Mouse (Mus musculus) frontal cortex, postnatal 25 days (tissue): ENCODE results near the gene Nup205.

Experiments used
- DNase-seq, 2 experiments: peaks; one replicate each; pipeline ENCODE4 v3.0.0; 2022; ENCODE audit warnings: low spot score in 2 of 2

The Nup205 gene

DNA sequence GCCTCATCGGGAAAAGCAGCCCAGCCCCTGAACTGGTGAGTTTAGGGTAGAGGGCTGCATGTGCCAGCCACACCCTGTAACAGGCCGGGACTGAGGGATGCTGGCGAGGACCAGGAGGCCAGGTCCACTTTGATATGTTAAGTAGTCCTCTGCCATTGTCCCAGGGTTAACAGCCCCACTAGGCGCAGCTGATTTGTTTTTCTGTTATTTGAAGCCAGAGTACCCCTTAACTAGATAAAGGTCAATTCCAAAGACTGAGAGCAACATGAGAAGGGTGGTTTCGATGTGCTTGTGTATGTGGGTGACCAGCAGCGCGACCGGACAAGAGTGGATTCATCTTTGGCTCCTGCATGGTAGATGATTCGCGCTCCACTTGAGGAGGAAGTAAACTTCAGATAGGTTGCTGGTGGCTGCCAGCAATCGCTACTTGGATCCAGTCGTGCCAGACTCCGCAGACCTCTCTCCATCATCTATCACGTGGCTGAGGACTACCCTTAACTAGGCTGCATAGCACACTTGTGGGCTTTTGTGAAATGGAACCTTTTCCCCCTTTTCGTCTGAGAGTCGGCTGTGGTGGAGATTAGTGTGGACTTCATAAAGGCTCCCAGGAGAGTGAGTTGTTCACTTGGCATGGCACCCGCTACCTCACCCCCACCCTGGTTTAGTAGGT lies 74.7 kb downstream of the Nup205 start:
- DNase-seq: no peak

DNA sequence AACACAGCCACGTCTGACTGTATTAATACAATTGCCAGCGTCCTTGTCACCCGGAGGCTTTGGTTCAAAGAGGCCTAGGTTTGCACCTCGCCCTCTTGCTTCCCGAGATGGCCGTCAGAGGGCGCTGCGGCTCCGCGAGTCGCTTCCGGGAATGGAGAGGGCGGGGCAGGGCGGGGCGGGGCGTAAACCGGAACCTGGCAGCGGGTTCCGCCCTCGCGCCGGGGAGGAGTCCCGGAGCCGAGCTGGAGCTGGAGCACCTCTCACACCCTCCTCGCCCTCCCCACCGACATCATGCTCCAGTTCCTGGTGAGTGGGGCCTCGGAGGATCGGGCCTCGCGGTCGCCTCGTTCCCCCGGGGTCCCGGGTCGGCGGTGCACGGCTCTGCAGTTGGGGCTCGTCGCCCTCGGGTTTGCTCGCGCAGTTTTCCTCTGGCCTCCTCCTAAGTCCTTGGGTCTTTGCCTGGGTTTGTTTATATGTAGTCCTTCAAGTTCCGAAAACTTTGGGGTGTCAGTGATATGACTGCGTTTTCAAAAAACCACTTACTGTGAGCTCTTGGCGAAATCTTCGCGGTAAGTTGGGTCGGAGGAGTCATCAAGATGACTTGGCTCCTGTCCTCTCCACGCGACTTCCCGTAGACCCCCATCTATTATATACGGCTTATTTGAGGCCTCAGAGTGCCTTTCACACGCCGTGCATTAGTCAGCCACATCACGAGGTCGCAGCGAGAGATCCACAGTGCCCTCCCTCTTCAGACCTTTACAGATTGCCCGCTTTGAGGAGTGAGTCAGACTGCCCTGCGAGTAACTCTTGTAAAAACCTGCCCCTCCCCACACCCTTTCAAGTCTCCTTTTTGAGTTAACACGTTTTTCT lies 75.5 kb downstream of the Nup205 start:
- peak; percentile 84 to 86 for DNase-seq

DNA sequence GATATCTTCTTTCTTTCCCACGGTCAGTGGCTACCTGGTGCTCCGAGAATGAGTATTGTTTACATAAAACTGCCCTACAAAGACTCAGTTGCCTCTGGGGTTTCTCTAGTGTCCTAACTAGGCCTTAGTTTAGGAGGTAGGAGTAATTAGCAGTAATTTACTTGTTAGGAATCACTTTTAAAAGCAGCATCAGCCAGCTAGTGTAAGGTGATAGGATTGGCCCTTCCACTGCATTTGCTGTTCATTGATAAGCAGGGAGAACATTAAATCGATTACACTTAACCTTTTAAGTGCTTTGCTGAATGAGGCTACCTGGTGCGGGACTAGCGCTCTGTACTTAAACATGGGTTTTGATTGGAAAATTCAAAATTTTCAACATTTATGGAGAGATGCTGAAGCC lies 76.3 kb downstream of the Nup205 start:
- no peak for DNase-seq

DNA sequence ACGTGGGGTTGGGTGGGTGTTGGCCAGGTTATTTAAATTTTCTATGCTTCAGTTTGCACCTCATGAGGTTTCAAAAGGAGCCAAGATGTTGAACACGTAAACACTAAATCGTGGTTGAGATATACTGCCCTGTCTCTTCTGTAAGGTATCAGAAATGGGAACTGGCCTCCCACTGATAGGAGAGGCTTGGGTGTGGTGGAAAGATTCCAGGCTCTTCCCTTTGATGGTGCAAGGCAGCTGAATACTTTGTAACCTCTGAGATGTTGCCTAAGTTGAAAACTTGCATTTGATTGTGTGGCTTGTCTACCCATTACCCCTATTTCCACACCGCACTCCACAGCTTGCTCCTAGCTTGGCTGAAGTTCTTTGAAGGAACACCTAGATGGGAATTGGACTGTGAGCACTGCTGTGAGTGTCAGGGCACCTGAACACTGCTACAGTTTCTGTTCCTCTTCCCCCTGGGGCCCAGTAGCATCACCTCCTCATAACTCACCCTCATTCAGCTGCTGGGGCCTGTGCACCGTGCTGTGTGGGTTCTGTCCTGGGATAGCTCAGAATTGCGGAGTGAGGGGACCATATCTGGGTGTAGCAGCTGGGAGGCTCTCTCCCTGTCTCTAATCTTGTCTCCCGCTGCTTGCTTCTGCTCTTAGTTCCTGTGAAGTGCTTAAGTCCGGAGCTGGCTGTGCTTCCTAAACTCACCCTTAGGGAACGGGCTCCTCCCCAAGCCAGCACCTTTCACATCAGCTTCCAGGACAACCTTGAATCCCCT lies 77.1 kb downstream of the Nup205 start:
- DNase-seq: no peak

DNA sequence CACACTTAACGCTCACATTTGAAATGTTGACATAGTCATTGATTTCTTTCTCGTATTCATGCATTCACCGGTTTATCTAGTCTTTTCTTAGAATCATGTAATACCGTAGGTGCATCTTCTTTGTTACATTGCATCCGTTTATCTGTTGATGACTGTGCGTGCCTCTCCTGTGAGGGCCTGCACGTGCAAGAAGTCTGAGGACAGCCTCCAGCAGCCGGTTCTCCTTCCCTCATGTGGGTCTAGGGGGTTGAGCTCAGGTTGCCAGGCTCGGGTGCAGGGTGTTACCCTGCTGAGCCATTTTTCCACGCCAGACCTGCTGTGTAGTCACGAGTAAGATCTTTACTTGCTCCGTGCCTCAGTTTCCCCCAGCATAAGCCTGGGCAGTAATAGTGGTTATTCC lies 77.8 kb downstream of the Nup205 start:
- no peak for DNase-seq

DNA sequence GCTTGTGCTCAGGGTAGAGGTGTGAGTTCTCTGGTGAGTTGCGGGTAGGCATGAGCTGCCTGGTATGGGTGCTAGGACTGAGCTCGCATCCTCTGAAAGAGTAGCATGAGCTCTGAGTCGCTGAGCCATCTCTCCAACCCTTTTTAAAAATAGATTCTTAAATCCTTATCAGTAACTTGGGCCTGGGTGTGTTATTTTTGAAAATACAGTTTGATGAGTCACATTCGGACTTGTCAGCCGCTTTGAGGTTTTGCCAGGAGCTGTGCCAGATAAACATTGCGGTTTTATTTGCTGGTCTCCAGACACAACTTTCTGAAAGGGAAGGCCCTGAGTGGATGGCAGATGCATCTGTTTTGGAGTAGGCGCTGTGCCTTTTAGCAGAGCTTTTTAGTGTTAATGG lies 79.5 kb downstream of the Nup205 start:
- DNase-seq: no peak

DNA sequence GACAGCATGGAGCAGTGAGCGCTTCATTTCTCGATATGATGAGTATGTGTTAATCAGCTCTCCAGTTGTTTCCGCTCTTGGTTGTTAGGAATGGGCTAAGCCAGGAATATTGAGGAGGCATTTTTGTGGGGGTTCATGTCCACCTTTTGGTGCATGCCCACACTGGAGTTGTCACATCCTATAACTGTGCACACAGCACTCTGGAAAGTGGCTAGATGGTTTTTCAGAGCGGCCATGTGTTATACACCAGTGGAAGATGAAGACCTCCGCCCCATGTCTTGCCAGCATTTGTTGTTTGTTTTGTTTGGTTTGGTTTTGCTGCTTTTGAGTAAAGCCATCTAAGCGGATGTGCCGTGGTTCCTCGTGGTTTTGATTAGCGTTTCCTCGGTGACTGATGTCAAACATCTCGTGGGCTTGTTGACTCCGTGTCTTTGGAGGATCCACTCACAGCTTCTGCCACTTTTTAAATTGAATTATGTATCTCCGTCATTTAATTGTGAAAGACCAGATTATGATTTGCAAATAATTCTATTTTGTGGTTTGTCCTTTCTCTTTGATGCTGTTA lies 80.5 kb downstream of the Nup205 start:
- DNase-seq: no peak

DNA sequence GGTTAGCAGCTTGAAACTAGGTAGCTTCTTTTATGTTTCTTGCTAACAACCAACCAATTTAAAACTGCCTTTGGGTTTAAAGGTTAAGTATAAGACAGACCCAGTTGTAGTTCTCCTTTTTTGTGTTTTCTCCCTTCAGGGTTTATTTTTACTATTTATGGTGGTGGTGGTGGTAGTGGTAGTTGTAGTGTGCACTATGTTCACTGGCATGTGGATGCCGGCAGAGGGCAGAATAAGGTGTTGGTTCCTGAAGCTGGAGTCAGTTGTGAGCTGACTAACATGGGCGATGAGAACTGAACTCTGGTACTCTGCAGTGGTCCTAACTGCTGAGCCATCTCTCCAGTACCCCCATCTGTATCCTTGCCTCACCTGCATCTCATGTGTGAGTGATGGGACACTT lies 81.7 kb downstream of the Nup205 start:
- no peak for DNase-seq

DNA sequence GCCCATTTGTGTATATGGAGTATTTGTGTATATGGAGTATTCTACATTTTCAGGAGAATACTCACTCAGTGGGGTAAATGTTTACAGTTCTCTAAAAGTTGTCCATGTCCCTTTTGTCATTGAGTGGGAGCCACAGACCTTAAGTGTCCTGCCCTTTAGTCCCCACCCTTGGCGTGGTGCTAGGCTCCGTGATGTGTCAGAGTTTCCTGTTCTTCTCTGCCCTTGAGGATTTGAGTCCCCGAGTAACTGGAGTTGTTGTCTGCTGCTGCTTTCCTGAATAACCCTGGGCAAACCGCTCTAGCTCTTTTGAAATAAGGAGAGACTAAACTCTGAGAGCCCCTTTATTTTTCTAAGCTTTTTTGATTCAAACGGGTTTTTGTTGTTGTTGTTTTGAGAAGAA lies 82.3 kb downstream of the Nup205 start:
- no peak for DNase-seq

DNA sequence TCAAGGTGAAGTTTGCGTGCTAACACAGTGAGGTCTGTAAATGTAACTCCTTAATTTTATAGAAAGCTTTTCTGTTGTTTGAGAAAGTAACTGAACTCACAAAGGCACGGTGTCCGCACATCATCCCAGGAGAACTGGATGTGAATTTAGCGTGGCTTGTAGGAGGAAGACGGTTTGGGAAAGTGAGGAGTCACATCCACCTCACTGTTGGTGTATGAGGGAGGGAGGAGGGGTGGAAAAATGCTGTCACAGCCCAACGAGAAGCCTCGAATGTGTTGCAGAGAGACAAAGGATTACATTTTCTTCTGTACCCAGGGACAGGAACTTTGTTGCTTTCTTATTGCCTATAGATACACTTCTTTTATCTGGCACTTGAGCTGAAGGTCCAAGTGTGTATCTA lies 83.3 kb downstream of the Nup205 start:
- no peak for DNase-seq

DNA sequence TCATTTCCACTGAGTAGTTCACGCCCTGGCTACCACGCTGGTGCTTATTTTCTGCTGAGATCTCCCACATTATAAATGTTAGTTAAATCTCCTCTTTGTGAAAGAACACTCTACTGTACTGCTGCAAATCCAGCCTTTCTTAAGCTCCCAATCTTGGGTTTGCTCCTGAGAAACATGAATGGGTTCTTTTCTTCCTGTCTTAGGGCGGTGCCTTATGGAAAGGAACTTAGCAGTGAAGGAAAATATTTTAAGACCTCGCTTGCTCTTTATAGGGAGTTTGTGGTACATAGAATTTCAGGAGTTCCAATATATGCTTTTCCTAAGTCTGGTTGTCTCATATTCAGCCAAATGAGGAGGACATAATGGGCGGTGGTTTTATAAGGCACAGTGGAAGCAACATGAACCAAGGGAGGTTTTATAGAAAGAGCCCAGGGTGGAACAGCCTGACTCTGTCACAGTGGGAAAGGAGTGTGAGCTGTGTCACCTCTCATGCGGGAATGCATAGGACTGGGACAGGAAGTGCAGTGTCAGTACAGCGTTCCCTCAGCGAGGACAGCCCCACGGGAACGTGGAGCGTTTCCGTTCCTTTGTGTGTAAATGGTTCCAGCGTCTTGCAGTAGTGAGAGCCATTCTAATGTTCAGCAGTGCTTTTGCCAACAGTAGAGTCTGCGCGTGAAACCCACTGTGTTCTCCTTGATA lies 88.5 kb downstream of the Nup205 start:
- no peak for DNase-seq

DNA sequence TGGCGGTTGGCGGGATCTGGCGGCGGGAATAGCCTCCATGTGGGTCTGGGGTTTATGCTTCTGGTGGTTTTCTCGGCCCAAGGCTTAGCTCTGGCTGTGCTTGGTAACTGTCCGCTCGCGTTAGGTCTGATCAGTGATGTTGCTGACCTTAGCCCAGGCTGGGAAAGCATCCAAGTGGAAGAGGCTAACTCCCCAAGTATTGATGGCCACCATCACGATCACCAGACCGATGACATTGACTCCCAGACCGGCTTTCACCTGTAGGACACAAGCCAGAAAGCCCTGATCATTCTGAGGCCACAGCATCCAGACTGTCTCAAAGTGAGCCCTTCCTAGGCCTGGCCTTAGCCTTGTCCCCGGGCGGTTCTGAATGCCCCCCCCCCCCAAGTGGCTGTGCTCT lies 91.5 kb downstream of the Nup205 start:
- no peak for DNase-seq

DNA sequence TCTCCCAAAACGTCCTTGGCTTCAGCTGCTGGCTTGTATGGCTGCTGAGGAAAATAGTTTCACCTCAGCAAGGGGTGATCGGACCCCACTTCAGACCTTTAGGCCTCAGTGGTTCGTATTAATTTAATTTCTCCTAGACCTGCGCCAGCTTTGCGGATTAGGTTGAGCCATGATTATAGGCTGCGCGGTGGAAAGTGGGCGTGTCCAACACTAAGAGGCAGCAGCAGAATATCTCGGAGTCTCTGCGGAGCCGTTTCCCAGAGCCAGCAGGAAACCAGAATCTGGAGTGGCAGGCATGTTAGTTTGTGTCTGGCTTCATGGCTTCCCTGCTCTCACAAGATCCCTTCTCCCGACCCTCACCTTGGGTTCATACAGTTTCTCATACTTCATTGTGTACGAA lies 92.4 kb downstream of the Nup205 start:
- DNase-seq: no peak

DNA sequence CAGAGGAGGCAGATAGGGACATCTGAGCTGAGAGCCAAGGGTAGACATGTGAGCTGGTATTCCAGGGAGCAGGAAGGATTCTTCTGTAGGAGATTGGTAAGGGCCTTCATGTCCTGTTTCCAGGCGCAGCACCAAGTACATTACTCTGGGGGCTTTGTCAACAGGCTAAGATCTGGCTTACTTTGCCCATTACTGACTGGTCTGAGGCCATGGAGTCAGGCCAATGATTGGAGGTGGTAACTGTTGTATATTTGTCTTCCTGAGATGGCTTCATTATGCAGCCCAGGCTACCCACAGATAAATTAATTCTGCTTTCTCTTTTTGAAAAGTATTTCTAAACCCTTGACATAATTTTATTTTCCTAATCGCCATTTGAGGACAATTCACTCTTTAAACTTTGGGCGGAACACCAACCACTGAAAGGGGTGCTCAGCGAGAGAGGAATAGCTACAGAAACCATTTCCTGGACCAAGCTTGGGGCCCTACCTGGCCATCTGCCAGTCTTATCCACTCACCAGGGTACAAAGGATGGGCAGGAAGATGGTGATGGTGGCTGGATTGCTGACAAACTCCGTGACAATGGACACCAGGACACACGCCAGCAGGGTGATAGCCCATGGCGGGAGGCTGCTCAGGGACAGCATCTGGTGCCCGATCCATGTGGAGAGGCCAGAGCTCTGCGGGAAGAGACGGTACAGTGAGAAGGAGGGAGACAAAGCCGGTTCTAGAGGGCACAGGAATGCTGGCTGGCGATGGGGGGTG lies 94.1 kb downstream of the Nup205 start:
- DNase-seq: no peak

DNA sequence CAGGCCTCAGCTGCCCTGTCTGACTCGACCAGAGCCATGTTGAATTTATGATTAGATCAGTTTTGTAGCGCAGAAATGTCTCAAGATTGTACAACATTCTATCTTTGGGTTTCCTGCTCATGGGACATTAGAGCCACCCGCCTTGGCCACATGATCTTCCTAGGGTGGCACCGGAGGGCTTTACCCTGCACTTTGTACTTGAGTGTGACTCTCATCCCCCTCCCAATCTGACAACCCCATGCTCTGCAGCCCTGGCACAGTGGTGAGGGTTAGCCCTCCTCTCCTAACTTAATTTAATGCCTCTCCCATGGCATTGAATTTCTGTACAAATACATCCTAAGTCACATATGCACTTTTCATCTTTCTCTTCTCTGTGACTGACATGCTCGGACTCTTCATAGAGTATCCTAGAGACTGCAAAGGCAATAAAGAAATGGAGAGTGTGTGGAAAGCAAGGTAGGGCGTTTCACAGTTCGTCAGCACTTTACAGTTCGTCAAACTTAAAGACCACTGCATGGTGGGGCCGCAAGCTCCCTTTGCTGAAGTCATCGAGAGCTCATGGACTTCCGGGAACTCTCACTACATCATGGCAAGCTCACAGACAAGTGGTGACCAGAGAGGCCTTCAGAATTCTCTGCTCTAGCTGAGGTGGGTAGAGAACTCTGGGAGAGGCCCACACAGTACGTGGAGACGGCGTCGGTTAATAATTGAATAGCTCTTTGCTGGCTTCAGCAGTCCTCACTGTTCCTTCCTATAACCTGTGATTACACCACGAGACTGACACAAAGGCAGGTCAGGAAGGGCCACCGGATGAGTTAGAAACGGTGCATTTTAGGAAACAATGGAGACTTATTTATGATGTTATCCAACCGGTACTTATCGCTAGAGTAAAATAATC lies 94.9 kb downstream of the Nup205 start:
- no peak for DNase-seq

DNA sequence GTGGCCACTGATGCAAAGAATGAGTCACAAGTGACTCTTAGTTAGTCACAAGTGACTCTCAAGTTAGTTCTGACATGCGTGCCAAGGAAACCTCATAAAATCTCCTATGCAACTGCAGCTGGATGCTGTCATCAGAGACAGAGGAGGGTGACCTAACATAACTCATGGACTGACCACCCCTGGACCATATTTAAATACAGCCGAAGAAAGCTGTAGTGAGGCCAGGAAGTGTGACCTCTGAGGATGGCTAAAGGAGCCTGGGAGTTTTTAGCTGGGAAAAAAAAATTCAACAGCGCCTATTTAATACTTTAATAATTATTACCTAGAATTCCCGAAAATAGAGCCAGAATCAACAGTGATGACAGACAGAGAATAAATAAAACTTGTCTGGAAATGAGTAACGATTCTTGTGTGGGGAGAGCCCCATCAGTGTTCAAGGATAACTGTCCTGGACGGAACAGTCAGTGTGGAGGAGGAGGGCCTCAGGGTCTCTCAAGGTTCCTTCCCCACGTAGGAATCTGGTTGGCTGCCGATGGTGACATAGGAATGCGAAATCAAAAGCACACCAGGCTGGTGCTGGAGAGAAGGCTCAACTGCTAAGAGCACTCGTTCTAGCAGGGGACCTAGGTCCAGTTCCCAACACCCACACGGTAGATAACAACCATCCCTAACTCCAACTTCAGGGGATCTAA lies 96.3 kb downstream of the Nup205 start:
- DNase-seq: no peak

DNA sequence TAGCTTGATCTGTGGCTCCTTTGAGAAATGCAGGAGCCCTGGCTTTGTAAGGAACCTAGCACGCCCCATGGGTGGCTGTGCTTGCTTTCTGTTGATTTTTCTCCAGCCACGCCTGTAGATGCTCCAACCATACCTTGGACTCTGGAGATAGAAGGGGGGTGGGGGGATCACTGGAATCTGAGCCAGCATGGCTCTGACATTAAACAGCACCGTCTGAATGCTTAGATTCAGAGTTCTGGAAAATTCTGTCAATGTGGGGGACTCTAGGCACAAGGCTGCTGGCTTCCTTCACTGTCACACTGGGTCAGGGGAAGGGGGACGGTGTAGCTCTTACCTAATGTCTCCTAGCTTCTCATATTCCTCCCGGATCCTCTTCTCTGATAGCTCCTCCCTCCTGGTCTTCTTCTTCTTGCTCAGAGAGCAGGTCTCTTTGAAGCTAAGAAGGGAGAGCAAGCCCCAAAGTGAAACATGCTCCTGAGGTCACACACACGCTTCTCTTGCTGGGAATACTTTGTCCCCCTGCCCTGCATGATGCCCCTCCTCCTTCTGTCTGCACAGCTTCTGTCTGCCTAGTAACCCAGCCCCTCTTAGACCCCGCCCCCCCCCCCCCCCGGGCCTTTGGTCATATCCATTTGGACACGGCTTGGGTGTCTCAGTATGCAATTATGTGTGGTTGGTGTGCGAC lies 100.8 kb downstream of the Nup205 start:
- DNase-seq: no peak

DNA sequence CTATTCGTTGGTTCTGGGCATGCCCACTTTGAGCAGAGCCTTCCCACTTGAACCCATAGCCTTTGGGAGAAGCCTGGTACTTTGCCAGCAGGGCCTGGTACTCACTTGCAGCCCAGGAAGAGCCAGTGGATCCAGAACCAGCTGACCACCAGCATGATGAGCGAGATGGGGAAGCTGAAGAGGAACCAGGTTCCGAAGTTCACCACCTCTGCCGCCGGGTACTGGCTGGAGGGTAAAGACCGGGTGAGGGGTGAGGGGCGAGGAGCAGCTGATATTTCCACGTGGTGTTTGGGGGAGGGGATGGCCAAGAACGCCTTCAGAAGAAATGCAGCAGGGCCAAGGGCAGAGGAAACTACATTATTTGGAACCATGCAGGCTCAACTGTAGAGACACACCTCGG lies 102.1 kb downstream of the Nup205 start:
- no peak for DNase-seq
